Mouse (Mus musculus) lung, adult 2 months (tissue): ENCODE data around the gene Tspan4.

Source experiments
- CTCF ChIP-seq: fragments of 200-500 bp; IDR thresholded peaks from 2 replicates; pipeline ENCODE4 v1.5.1; 2011; ENCODE audit warnings: mild to moderate bottlenecking, low read length, control low read depth; ENCODE audit not compliant: insufficient read depth
- POLR2A ChIP-seq: fragments of 200-500 bp; IDR thresholded peaks from 2 replicates; pipeline ENCODE4 v1.6.1; 2011; ENCODE audit warnings: low read depth, mild to moderate bottlenecking, control low read depth, low read length, borderline replicate concordance; ENCODE audit errors: extremely low read depth

DNA sequence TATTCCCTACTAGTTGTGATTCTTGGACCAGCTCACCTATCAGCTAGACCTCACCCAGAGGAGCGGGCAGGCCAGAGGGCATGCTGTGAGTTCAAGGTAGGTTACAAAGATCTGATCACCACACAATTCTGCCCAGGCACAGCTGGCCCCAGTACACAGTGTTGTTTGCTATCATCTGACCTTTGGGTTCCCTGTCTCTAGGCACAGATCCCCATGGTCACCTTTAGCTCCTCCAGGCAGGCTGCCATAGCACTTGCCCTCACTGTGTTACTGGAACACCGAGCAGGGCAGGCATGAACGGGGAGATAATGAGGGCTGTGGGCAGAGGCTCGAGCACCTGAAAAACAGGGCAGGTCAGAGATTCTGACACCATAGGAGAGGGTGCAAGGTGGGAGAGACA, 42.6 kb downstream of the Tspan4 start:
- TF ChIP-seq POLR2A (no peak), CTCF (no peak)
